Mouse (Mus musculus) layer of hippocampus, adult 8-10 months (tissue): Measurements from ENCODE around the gene Rtp2. TPM values are rescaled to one million over a fixed set of nuclear protein-coding genes. Genes with fewer than 3 reads are reported as not detected.
"Not testable (repeated sequence)": the region's sequence is repeated elsewhere in the genome, so short reads cannot be mapped to it uniquely, and the experiment has no call there.

Source experiments
- DNase-seq, 2 experiments: peaks; one replicate each; pipeline ENCODE4 v3.0.0; 2022; ENCODE audit warnings: low spot score in 2 of 2
- total RNA-seq, 4 experiments: library from RNA; stranded (reverse); gene quantifications; 2 replicates each; pipeline ENCODE4 v1.2.4; 2022

The Rtp2 gene
- total RNA-seq, 4 experiments from 2014 or later: 0.30 to 0.76 (median 0.47) TPM

- no peak for DNase-seq
Measured at GRCm38 (mm10) chr16:23952101-23952727, 20.0 kb upstream of the Rtp2 start.

GRCm38 (mm10) chr16:23947654-23948053, 15.5 kb upstream of the Rtp2 start:
- DNase-seq: no peak

- DNase-seq: no peak
Measured at GRCm38 (mm10) chr16:23944801-23945200, 12.6 kb upstream of the Rtp2 start.

GRCm38 (mm10) chr16:23934397-23934796, 2.2 kb upstream of the Rtp2 start:
- DNase-seq: no peak

GRCm38 (mm10) chr16:23931275-23931674, 919 bp downstream of the Rtp2 start:
- DNase-seq: no peak

GRCm38 (mm10) chr16:23930426-23931073, 1.6 kb downstream of the Rtp2 start:
- no peak for DNase-seq

- no peak for DNase-seq
Measured at GRCm38 (mm10) chr16:23927301-23928114, 4.7 kb downstream of the Rtp2 start.

GRCm38 (mm10) chr16:23922906-23923305, 9.3 kb downstream of the Rtp2 start:
- no peak for DNase-seq

GRCm38 (mm10) chr16:23921697-23922096, 10.5 kb downstream of the Rtp2 start:
- DNase-seq: no peak

- DNase-seq: no peak
Measured at GRCm38 (mm10) chr16:23919418-23919817, 12.8 kb downstream of the Rtp2 start.

GRCm38 (mm10) chr16:23913401-23913800, 18.8 kb downstream of the Rtp2 start:
- no peak for DNase-seq

GRCm38 (mm10) chr16:23912741-23913140, 19.5 kb downstream of the Rtp2 start:
- DNase-seq: no peak

- DNase-seq: not testable (repeated sequence)
Measured at GRCm38 (mm10) chr16:23909015-23909354, 23.2 kb downstream of the Rtp2 start.

GRCm38 (mm10) chr16:23908076-23909014, 23.8 kb downstream of the Rtp2 start:
- not testable (repeated sequence) for DNase-seq

GRCm38 (mm10) chr16:23906586-23906985, 25.6 kb downstream of the Rtp2 start:
- DNase-seq: not testable (repeated sequence)

- no peak for DNase-seq
Measured at GRCm38 (mm10) chr16:23901411-23901810, 30.8 kb downstream of the Rtp2 start.

GRCm38 (mm10) chr16:23900061-23900460, 32.1 kb downstream of the Rtp2 start:
- DNase-seq: peak; percentile 58 to 70

GRCm38 (mm10) chr16:23898840-23899239, 33.4 kb downstream of the Rtp2 start:
- DNase-seq: peak; percentile 58 to 83

- peak; percentile 55 to 78 for DNase-seq
Measured at GRCm38 (mm10) chr16:23897984-23898586, 34.1 kb downstream of the Rtp2 start.

- no peak for DNase-seq
Measured at GRCm38 (mm10) chr16:23897486-23897885, 34.7 kb downstream of the Rtp2 start.

GRCm38 (mm10) chr16:23895135-23895534, 37.1 kb downstream of the Rtp2 start:
- no peak for DNase-seq
